Mouse (Mus musculus) MEL (cell line): ENCODE results near the gene Trpm4. TPM values are rescaled to one million over a fixed set of nuclear protein-coding genes. Genes with fewer than 3 reads are reported as not detected.

Source experiments
- DNase-seq: peaks from one replicate; pipeline ENCODE4 v3.0.0; 2011; ENCODE audit warnings: low read depth, low spot score
- H3K27ac ChIP-seq: 2 replicates; pipeline ENCODE4 v1.5.1; 2012; ENCODE audit warnings: low read depth, mild to moderate bottlenecking, control low read depth, low read length, moderate library complexity; ENCODE audit not compliant: control insufficient read depth
- H3K27me3 ChIP-seq, 2 experiments: fragments of 150-350 bp in 1 of 2; sonication (generic) in 1 of 2; 2 replicates each; pipeline ENCODE4 v1.6.1; 2012; ENCODE audit warnings: low read length in 2 of 2, mild to moderate bottlenecking in 2 of 2, improper control_type of control experiment in 1 of 2, moderate library complexity in 1 of 2; ENCODE audit not compliant: insufficient read depth in 2 of 2, control insufficient read depth in 1 of 2
- H3K36me3 ChIP-seq, 2 experiments: 2 replicates each; pipeline ENCODE4 v1.6.1; 2012 to 2014; ENCODE audit warnings: low read length in 2 of 2, improper control_type of control experiment in 1 of 2, inconsistent platforms in 1 of 2, mild to moderate bottlenecking in 1 of 2; ENCODE audit not compliant: insufficient read depth in 2 of 2, control insufficient read depth in 1 of 2
- H3K4me1 ChIP-seq, 2 experiments: fragments of 150-350 bp in 1 of 2; sonication (generic) in 1 of 2; 2 replicates each; pipeline ENCODE4 v1.6.1; 2012; ENCODE audit warnings: low read length in 2 of 2, improper control_type of control experiment in 1 of 2, mild to moderate bottlenecking in 1 of 2; ENCODE audit not compliant: insufficient read depth in 2 of 2, control insufficient read depth in 1 of 2
- H3K4me3 ChIP-seq, 2 experiments: fragments of 150-350 bp in 1 of 2; sonication (generic) in 1 of 2; 2 replicates each; pipeline ENCODE4 v1.5.1; 2012; ENCODE audit warnings: low read depth in 2 of 2, low read length in 2 of 2, mild to moderate bottlenecking in 2 of 2, moderate library complexity in 2 of 2, control low read depth in 1 of 2, improper control_type of control experiment in 1 of 2; ENCODE audit not compliant: control insufficient read depth in 1 of 2, insufficient read depth in 1 of 2
- H3K79me2 ChIP-seq: 2 replicates; pipeline ENCODE4 v1.6.1; 2012; ENCODE audit warnings: mild to moderate bottlenecking, low read length, moderate library complexity; ENCODE audit not compliant: control insufficient read depth, poor library complexity, insufficient read depth
- H3K9ac ChIP-seq: 2 replicates; pipeline ENCODE4 v1.6.1; 2012; ENCODE audit warnings: low read depth, mild to moderate bottlenecking, control low read depth, low read length, moderate library complexity; ENCODE audit not compliant: control insufficient read depth, poor library complexity, severe bottlenecking
- H3K9me3 ChIP-seq: fragments of 150-350 bp; sonication (generic); replicated peaks from 2 replicates; pipeline ENCODE4 v1.6.1; 2012; ENCODE audit warnings: mild to moderate bottlenecking, low read length, improper control_type of control experiment, moderate library complexity; ENCODE audit not compliant: insufficient read depth
- CHD2 ChIP-seq: IDR thresholded peaks from 2 replicates; pipeline ENCODE4 v1.6.1; 2011; ENCODE audit warnings: low read length, improper control_type of control experiment
- CTCF ChIP-seq, 3 experiments: IDR thresholded peaks in 2 of 3; conservative IDR thresholded peaks in 1 of 3; 2 replicates each; pipeline ENCODE4 v1.5.1; 2011 to 2012; ENCODE audit warnings: low read length in 3 of 3, low read depth in 2 of 3, mild to moderate bottlenecking in 2 of 3, improper control_type of control experiment in 1 of 3, inconsistent platforms in 1 of 3, mixed read lengths in 1 of 3, moderate library complexity in 1 of 3; ENCODE audit not compliant: control insufficient read depth in 1 of 3, insufficient read depth in 1 of 3, poor library complexity in 1 of 3, severe bottlenecking in 1 of 3
- ELF1 ChIP-seq: IDR thresholded peaks from 2 replicates; pipeline ENCODE4 v1.6.1; 2014; ENCODE audit warnings: low read depth, mild to moderate bottlenecking, inconsistent platforms, low read length, improper control_type of control experiment, moderate library complexity
- HCFC1 ChIP-seq: IDR thresholded peaks from 2 replicates; pipeline ENCODE4 v1.6.1; 2012; ENCODE audit warnings: low read depth, mild to moderate bottlenecking, inconsistent platforms, low read length, improper control_type of control experiment, moderate library complexity
- MAFK ChIP-seq: IDR thresholded peaks from 2 replicates; pipeline ENCODE4 v1.6.1; 2011; ENCODE audit warnings: low read depth, mild to moderate bottlenecking, low read length, improper control_type of control experiment, borderline replicate concordance
- MAZ ChIP-seq: IDR thresholded peaks from 2 replicates; pipeline ENCODE4 v1.6.1; 2012; ENCODE audit warnings: low read depth, mild to moderate bottlenecking, inconsistent platforms, low read length, improper control_type of control experiment
- MYB ChIP-seq: IDR thresholded peaks from 2 replicates; pipeline ENCODE4 v1.6.1; 2011; ENCODE audit warnings: mild to moderate bottlenecking, low read depth, low read length, improper control_type of control experiment
- NRF1 ChIP-seq: IDR thresholded peaks from 2 replicates; pipeline ENCODE4 v1.6.1; 2014; ENCODE audit warnings: low read depth, mild to moderate bottlenecking, inconsistent platforms, low read length, improper control_type of control experiment, moderate library complexity; ENCODE audit not compliant: poor library complexity, insufficient read depth, severe bottlenecking
- POLR2A ChIP-seq, 2 experiments: IDR thresholded peaks; 2 replicates each; pipeline ENCODE4 v1.6.1; 2011 to 2012; ENCODE audit warnings: low read length in 2 of 2, mild to moderate bottlenecking in 2 of 2, control low read depth in 1 of 2, improper control_type of control experiment in 1 of 2, low read depth in 1 of 2, moderate library complexity in 1 of 2; ENCODE audit not compliant: control insufficient read depth in 1 of 2, insufficient read depth in 1 of 2, poor library complexity in 1 of 2
- POLR2AphosphoS2 ChIP-seq: IDR thresholded peaks from 2 replicates; pipeline ENCODE4 v1.6.1; 2011; ENCODE audit warnings: low read length, improper control_type of control experiment
- RAD21 ChIP-seq: IDR thresholded peaks from 2 replicates; pipeline ENCODE4 v1.6.1; 2011; ENCODE audit warnings: mild to moderate bottlenecking, low read depth, low read length, improper control_type of control experiment
- USF2 ChIP-seq, 2 experiments: IDR thresholded peaks; 2 replicates each; pipeline ENCODE4 v1.6.1; 2011 to 2012; ENCODE audit warnings: improper control_type of control experiment in 2 of 2, low read length in 2 of 2, borderline replicate concordance in 1 of 2, inconsistent platforms in 1 of 2, low read depth in 1 of 2, mild to moderate bottlenecking in 1 of 2; ENCODE audit not compliant: insufficient read depth in 1 of 2
- polyA plus RNA-seq, 2 experiments: library from polyadenylated mRNA; stranded (reverse) in 1 of 2; unstranded in 1 of 2; fragments of >175 nt in 1 of 2; fragments of >200 nt in 1 of 2; gene quantifications; 2 replicates each; pipeline versions ENCODE4 v1.2.1 to v1.2.4; 2012; ENCODE audit warnings: low replicate concordance in 2 of 2, low read depth in 1 of 2; ENCODE audit not compliant: insufficient read length in 2 of 2, insufficient read depth in 1 of 2, missing spikeins in 1 of 2
- total RNA-seq: library from RNA; depleted of rRNA; stranded (reverse); fragments of 300-350 nt; gene quantifications from 2 replicates; pipeline ENCODE4 v1.2.3, GENCODE M21; 2012

Gene Trpm4
- total and polyA plus RNA-seq, 3 experiments, result 4.8 to 6.9 TPM; not detected in 1

GRCm38 (mm10) chr7:45370475-45371311 is 37.1 kb upstream of the Trpm4 start, which contains the start of gene Lin7b (continued):
- TF ChIP-seq MAFK, result no peak
- peak; percentile 76 for TF ChIP-seq NRF1
- TF ChIP-seq MYB, result no peak
- no peak for TF ChIP-seq RAD21

GRCm38 (mm10) chr7:45369836-45370474 is 36.4 kb upstream of the Trpm4 start:
- H3K27me3 ChIP-seq, result no peaks in the 10 kb centered on the region
- no peak for DNase-seq
- no peak overlapping the region for H3K27ac ChIP-seq
- peaks cover 7 to 12% of the 10 kb centered on the region in 2 experiments for H3K36me3 ChIP-seq
- no peak for TF ChIP-seq CHD2
- TF ChIP-seq POLR2AphosphoS2, result no peak
- no peak for TF ChIP-seq POLR2A (IDR thresholded peaks at IDR 0.05; ENCODE audit: control insufficient read depth in 1 of 2, insufficient read depth in 1 of 2, low read depth in 1 of 2, low read length in 2 of 2, poor library complexity in 1 of 2)
- no peak for TF ChIP-seq CTCF (IDR thresholded peaks at IDR 0.05 in 2 of 3, conservative IDR thresholded peaks at IDR 0.05 in 1 of 3; ENCODE audit: control insufficient read depth in 1 of 3, insufficient read depth in 1 of 3, low read depth in 2 of 3, low read length in 3 of 3, poor library complexity in 1 of 3, severe bottlenecking in 1 of 3)
- no peak for TF ChIP-seq HCFC1
- TF ChIP-seq MAZ, result no peak
- no peak for TF ChIP-seq USF2 (IDR thresholded peaks at IDR 0.05; ENCODE audit: borderline replicate concordance in 1 of 2, insufficient read depth in 1 of 2, low read depth in 1 of 2, low read length in 2 of 2)
- H3K79me2 ChIP-seq, result no peaks in the 10 kb centered on the region; the same call in 1 of the 2 replicates
- peaks cover 0 to 22% of the 10 kb centered on the region in 2 experiments; a peak in 2 of 4 replicates for H3K4me1 ChIP-seq
- no peaks in the 10 kb centered on the region for H3K9me3 ChIP-seq
- no peak overlapping the region; the same call in 1 of the 2 replicates for H3K9ac ChIP-seq
- H3K4me3 ChIP-seq, result peak overlapping the region; percentile 25 to 57; a peak in 3 of 4 replicates

DNA sequence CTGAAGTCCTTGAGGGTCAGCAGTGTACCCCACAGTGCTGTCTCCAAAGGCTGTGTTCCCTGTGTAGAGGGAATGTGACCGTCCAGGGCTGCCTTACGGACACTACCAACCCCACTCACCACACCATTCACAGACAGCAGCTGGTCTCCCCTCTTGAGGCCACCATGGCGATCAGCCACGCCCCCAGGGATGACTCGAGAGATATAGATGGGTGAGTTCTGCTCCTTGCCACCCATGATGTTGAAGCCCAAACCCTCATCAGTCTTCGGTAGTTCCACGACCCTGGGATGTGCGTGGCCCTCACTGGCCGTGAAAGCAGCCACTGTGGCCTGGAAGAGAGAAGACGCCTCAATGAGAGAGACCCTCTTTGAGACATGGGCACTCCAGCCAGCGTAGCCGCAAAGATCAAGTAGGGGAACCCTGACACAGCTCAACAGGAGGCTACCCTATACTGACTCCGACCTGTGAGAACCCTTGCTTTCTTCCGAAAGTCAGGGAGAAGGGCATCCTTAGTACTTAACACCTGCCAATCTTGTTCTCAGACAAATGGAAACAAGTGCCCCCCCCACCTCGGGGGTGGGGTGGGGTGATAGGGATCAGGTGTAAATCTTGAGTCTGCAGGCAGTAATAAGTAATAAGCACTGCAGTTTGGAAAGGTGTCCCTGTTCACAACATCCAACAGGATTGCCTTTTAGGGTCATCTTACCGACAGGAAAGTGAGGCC is 35.6 kb upstream of the Trpm4 start:
- no peaks in the 10 kb centered on the region for H3K9me3 ChIP-seq
- no peaks in the 10 kb centered on the region; the same call in 1 of the 2 replicates for H3K79me2 ChIP-seq
- peaks cover 0 to 22% of the 10 kb centered on the region in 2 experiments; a peak in 2 of 4 replicates for H3K4me1 ChIP-seq
- no peak overlapping the region for H3K9ac ChIP-seq
- H3K36me3 ChIP-seq, result peaks cover 5 to 7% of the 10 kb centered on the region in 2 experiments
- no peak overlapping the region for H3K4me3 ChIP-seq
- no peak for DNase-seq
- TF ChIP-seq ELF1 (no peak), MAFK (no peak), HCFC1 (no peak)
- H3K27ac ChIP-seq, result no peak overlapping the region
- H3K27me3 ChIP-seq, result no peaks in the 10 kb centered on the region
